Mouse (Mus musculus): Measurements from ENCODE around the gene Psmd7.

Psmd7 gene

DNA sequence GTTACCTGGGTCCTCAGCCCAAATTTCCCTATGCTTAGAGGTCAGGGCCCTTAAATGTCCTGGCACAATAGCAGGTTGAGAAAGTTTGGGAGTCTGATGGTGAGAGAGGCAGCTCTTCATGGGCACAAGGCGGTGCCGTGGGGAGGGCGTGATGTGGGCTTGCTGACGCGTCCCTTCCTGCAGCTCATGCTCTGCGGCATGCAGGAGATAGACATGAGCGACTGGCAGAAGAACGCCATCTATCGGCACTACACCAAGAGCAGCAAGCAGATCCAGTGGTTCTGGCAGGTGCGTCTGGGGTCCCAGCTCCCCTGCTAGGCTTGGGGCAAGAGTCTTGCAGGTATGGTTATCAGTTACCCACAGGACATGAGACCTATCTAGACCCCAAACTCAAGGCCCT lies 33.0 kb downstream of the Psmd7 start:
- Histone ChIP-seq H3K4me3 (replicated peaks; ENCODE audit: low read length) (no peak overlapping the region), H3K9me3 (ENCODE audit: low read length) (no peaks in the 10 kb centered on the region), H3K27me3 (ENCODE audit: insufficient read depth, low read length) (no peaks in the 10 kb centered on the region), H3K36me3 (ENCODE audit: insufficient read depth, low read length) (peaks cover 78% of the 10 kb centered on the region), H3K4me1 (replicated peaks; ENCODE audit: low read depth, low read length) (peaks cover 27% of the 10 kb centered on the region)
- TF ChIP-seq NANOG (IDR thresholded peaks at IDR 0.05; ENCODE audit: borderline replicate concordance, low read length) (no peak), CTCF (conservative IDR thresholded peaks at IDR 0.05; ENCODE audit: low read length) (peak; percentile 22; the same call in 1 of the 2 replicates)

DNA sequence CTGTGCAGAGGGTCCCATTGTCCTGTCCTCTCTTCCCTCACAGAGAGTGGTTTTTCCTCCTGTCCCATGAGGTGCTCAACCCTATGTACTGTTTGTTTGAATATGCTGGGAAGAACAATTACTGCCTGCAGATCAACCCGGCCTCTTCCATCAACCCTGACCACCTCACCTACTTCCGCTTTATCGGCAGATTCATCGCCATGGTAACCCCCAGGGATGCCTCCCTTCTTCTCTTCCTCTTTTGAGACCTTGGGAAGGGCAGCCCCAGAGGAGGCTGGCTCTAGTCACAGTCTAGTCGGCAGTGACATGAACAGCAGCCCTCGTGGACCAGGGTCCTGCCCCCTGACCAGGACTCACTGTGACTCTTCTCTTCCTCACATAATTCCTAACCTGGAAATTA lies 36.0 kb downstream of the Psmd7 start:
- H3K4me3 ChIP-seq (replicated peaks; ENCODE audit: low read length), result no peak overlapping the region
- H3K4me1 ChIP-seq (replicated peaks; ENCODE audit: low read depth, low read length), result peaks cover 22% of the 10 kb centered on the region
- H3K27me3 ChIP-seq (ENCODE audit: insufficient read depth, low read length), result no peaks in the 10 kb centered on the region
- H3K36me3 ChIP-seq (ENCODE audit: insufficient read depth, low read length), result peaks cover 90% of the 10 kb centered on the region
- TF ChIP-seq POU5F1 (IDR thresholded peaks at IDR 0.05; ENCODE audit: borderline replicate concordance, low read length) (no peak), CTCF (conservative IDR thresholded peaks at IDR 0.05; ENCODE audit: low read length) (no peak), NANOG (IDR thresholded peaks at IDR 0.05; ENCODE audit: borderline replicate concordance, low read length) (no peak)
- H3K9me3 ChIP-seq (ENCODE audit: low read length), result no peaks in the 10 kb centered on the region

DNA sequence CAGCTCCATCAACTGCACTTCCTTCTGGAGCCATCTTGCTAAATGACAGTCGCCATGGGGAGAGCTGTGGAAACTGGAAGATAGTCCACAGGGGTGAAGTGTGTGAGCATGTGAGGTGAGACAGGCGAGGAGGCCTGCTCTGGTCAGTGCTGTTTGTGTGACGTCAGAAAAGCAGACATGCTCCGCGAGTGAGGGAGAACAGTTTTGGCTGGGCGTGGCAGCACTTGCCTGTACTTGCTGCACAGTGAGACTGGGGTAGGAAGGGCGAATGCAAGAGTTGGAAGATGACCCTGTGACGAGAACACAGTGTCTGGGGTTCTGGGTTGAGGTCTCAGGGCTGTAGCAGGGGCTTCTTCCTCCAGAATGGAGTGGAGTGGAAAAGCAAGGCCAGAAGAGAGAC lies 41.4 kb downstream of the Psmd7 start:
- Histone ChIP-seq H3K4me1 (replicated peaks; ENCODE audit: low read depth, low read length) (peaks cover 42% of the 10 kb centered on the region), H3K4me3 (replicated peaks; ENCODE audit: low read length) (peak overlapping the region; percentile 64), H3K27me3 (ENCODE audit: insufficient read depth, low read length) (no peaks in the 10 kb centered on the region), H3K9me3 (ENCODE audit: low read length) (no peaks in the 10 kb centered on the region), H3K36me3 (ENCODE audit: insufficient read depth, low read length) (peaks cover 75% of the 10 kb centered on the region)
- TF ChIP-seq NANOG (IDR thresholded peaks at IDR 0.05; ENCODE audit: borderline replicate concordance, low read length), result no peak
- no peak for TF ChIP-seq CTCF (conservative IDR thresholded peaks at IDR 0.05; ENCODE audit: low read length)
- TF ChIP-seq POU5F1 (IDR thresholded peaks at IDR 0.05; ENCODE audit: borderline replicate concordance, low read length), result no peak

DNA sequence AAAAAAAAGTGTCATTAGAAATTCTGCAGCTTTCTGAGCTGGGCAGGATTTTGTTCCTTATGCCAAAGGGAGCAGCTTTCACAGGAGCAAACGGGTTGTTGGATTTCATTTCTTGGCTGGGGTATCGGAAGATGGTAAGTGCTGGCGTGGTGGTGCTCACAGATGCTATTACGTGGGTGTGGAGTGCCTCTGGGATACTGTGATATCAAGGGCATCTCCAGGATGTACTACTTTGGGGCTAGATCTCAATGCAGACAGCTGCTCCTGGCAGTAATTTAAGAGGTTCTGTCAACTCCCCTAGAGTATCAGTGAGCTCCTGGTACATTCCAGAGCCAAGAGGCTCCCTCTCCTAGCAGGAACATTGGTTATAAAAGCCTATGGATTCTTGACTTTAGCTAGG lies 42.1 kb downstream of the Psmd7 start:
- Histone ChIP-seq H3K4me1 (replicated peaks; ENCODE audit: low read depth, low read length) (peaks cover 41% of the 10 kb centered on the region), H3K27me3 (ENCODE audit: insufficient read depth, low read length) (no peaks in the 10 kb centered on the region), H3K4me3 (replicated peaks; ENCODE audit: low read length) (peak overlapping the region; percentile 64; the same call in 1 of the 2 replicates), H3K36me3 (ENCODE audit: insufficient read depth, low read length) (peaks cover 78% of the 10 kb centered on the region), H3K9me3 (ENCODE audit: low read length) (no peaks in the 10 kb centered on the region)
- TF ChIP-seq CTCF (conservative IDR thresholded peaks at IDR 0.05; ENCODE audit: low read length) (no peak), POU5F1 (IDR thresholded peaks at IDR 0.05; ENCODE audit: borderline replicate concordance, low read length) (no peak), NANOG (IDR thresholded peaks at IDR 0.05; ENCODE audit: borderline replicate concordance, low read length) (no peak)

DNA sequence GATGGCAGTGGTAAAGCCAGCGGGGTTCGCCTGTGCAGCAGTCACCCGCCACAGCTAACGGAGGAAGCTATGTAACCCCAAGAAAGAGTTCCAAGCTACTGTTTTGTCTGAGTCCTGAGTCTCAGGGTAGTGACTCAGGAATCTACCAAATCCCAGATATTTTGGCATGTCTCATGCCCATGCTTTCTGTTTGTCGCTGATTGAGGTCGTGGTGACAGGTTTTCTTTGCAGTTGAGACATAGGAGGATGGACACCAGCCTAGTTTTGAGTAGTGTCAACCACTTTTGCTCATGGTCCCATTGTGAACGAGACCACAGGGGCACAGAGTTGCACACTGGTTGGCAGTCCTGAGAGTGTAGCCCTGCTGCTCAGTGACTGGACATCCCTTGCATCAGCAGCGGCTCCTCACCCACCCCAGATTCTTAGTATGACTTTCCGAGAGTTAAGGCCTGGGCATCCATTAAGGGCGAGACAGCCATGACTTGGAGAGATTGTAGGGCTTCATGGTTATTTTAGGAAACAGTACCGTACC lies 42.6 kb downstream of the Psmd7 start:
- Histone ChIP-seq H3K4me1 (replicated peaks; ENCODE audit: low read depth, low read length) (peaks cover 41% of the 10 kb centered on the region), H3K36me3 (ENCODE audit: insufficient read depth, low read length) (peaks cover 78% of the 10 kb centered on the region), H3K27me3 (ENCODE audit: insufficient read depth, low read length) (no peaks in the 10 kb centered on the region), H3K9me3 (ENCODE audit: low read length) (no peaks in the 10 kb centered on the region), H3K4me3 (replicated peaks; ENCODE audit: low read length) (no peak overlapping the region)
- TF ChIP-seq POU5F1 (IDR thresholded peaks at IDR 0.05; ENCODE audit: borderline replicate concordance, low read length) (no peak), CTCF (conservative IDR thresholded peaks at IDR 0.05; ENCODE audit: low read length) (no peak), NANOG (IDR thresholded peaks at IDR 0.05; ENCODE audit: borderline replicate concordance, low read length) (no peak)

DNA sequence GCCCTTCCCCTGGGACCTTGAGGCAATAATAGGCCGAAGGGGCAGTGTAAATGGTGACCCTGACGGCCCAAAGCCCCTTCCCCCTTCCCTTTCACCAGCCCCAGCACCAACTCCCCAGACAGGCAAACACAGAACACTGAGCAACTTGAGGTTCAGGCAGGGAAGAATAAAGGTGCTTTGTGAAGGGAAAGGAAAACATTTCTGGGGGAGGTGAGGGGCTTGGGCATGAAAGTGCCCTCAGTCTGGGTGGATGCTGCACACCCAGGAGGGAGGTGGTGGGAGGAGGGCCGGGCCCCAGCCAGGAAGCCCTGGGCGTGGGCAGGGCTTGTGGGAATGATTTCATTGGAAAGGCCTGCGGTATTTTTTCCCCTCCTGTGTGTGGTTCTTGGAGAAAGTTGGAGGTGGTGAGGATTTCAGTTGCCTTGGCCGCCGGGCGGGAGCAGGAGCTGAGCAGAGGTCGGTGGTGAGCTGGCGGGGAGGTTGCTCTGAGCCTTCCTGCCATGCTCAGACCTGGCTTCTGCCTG lies 43.6 kb downstream of the Psmd7 start:
- peaks cover 46% of the 10 kb centered on the region for H3K4me1 ChIP-seq (replicated peaks; ENCODE audit: low read depth, low read length)
- peak overlapping the region; percentile 41; the same call in 1 of the 2 replicates for H3K4me3 ChIP-seq (replicated peaks; ENCODE audit: low read length)
- H3K36me3 ChIP-seq (ENCODE audit: insufficient read depth, low read length), result peaks cover 78% of the 10 kb centered on the region
- H3K27me3 ChIP-seq (ENCODE audit: insufficient read depth, low read length), result no peaks in the 10 kb centered on the region
- TF ChIP-seq POU5F1 (IDR thresholded peaks at IDR 0.05; ENCODE audit: borderline replicate concordance, low read length), result no peak
- TF ChIP-seq NANOG (IDR thresholded peaks at IDR 0.05; ENCODE audit: borderline replicate concordance, low read length), result no peak
- TF ChIP-seq CTCF (conservative IDR thresholded peaks at IDR 0.05; ENCODE audit: low read length), result no peak
- no peaks in the 10 kb centered on the region for H3K9me3 ChIP-seq (ENCODE audit: low read length)

DNA sequence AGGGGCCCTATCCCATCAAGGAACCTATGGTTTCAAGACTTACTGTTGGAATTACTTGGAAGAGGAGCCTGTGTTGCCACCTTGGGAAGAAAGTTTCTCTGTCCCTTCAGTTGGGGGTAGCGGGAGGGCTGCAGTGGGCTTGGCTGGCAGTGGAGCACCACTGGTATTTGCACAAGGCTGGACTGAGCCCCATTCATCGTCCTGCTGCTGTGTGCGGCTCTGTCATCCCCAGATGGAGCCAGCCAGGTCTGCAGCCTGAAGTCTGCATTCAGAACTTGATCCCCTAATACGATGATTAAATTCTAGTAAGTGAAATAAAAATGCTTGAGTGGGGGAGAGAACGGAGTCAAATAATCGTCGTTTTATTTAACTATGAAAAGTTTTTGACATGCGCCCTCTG lies 44.1 kb downstream of the Psmd7 start:
- TF ChIP-seq NANOG (IDR thresholded peaks at IDR 0.05; ENCODE audit: borderline replicate concordance, low read length) (no peak), CTCF (conservative IDR thresholded peaks at IDR 0.05; ENCODE audit: low read length) (no peak), POU5F1 (IDR thresholded peaks at IDR 0.05; ENCODE audit: borderline replicate concordance, low read length) (no peak)
- no peaks in the 10 kb centered on the region for H3K9me3 ChIP-seq (ENCODE audit: low read length)
- H3K27me3 ChIP-seq (ENCODE audit: insufficient read depth, low read length), result no peaks in the 10 kb centered on the region
- peaks cover 46% of the 10 kb centered on the region for H3K4me1 ChIP-seq (replicated peaks; ENCODE audit: low read depth, low read length)
- H3K4me3 ChIP-seq (replicated peaks; ENCODE audit: low read length), result no peak overlapping the region
- peaks cover 78% of the 10 kb centered on the region for H3K36me3 ChIP-seq (ENCODE audit: insufficient read depth, low read length)

DNA sequence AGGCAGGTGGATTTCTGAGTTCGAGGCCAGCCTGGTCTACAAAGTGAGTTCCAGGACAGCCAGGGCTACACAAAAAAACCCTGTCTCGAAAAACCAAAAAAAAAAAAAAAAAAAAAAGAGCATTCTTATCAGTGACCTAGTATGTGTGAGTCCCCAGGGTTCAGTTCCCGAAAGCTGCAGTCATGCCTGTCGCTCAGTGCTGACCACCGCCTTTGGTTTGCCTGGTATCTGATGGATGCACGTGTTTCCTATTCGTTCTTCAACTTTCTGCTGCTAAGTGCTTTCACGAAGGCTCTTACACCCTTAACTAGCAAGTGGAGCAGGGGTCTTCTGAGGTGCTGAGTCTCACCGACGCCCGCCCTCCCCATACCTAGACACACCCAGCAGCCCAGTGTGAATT lies 44.5 kb downstream of the Psmd7 start:
- no peak for TF ChIP-seq POU5F1 (IDR thresholded peaks at IDR 0.05; ENCODE audit: borderline replicate concordance, low read length)
- TF ChIP-seq CTCF (conservative IDR thresholded peaks at IDR 0.05; ENCODE audit: low read length), result no peak
- H3K4me3 ChIP-seq (replicated peaks; ENCODE audit: low read length), result no peak overlapping the region
- no peaks in the 10 kb centered on the region for H3K27me3 ChIP-seq (ENCODE audit: insufficient read depth, low read length)
- H3K36me3 ChIP-seq (ENCODE audit: insufficient read depth, low read length), result peaks cover 74% of the 10 kb centered on the region
- H3K4me1 ChIP-seq (replicated peaks; ENCODE audit: low read depth, low read length), result peaks cover 46% of the 10 kb centered on the region
- no peaks in the 10 kb centered on the region for H3K9me3 ChIP-seq (ENCODE audit: low read length)

DNA sequence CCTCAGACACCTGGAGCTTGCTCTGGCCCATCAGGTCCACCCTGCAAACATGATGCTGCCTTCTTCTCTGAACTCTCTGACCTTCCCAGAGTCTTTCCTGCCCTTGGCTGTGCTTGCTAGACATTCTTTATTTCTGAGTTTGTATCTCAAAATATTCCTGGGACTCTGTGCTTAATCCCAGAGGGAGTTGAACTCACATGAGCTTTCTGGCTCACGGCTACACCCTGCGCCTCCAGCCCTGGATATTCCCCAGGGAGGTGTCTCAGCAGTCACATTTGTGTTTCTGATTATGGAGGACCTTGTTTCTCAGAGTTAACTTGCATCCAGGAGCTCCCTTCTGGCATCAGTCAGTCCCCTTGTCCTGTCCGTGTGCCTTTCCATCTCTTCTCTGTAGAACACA lies 46.1 kb downstream of the Psmd7 start:
- Histone ChIP-seq H3K9me3 (ENCODE audit: low read length) (no peaks in the 10 kb centered on the region), H3K4me3 (replicated peaks; ENCODE audit: low read length) (no peak overlapping the region), H3K27me3 (ENCODE audit: insufficient read depth, low read length) (no peaks in the 10 kb centered on the region), H3K4me1 (replicated peaks; ENCODE audit: low read depth, low read length) (peaks cover 40% of the 10 kb centered on the region), H3K36me3 (ENCODE audit: insufficient read depth, low read length) (peaks cover 76% of the 10 kb centered on the region)
- TF ChIP-seq POU5F1 (IDR thresholded peaks at IDR 0.05; ENCODE audit: borderline replicate concordance, low read length), result no peak

Measured in E14TG2a.4 (cell line).